Mouse (Mus musculus): ENCODE results near the gene Vmn1r142. TPM values are rescaled to one million over a fixed set of nuclear protein-coding genes. Genes with fewer than 3 reads are reported as not detected.
"Not testable (repeated sequence)": the region's sequence is repeated elsewhere in the genome, so short reads cannot be mapped to it uniquely, and the experiment has no call there.

The Vmn1r142 gene
- not detected for total RNA-seq (2021)

DNA sequence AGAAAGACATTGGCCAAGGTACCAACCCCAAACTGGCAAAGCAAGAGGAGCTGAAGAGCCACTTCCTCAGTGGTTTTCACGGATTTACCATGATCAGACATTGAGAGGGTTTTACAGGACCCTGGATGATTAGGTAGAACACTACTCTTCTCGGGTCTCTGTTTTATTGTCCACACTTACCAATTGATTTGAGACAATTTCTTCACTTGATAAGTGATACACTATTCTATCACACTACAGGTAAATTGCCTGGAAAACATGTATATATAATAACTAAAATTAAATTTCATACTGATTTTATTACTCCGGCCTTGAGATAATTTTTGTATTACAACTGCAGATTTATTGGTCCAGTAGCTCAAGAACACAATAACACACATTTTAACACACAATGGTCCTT, at the start of gene Vmn1r142:
Vmn1r142 (minus strand) TSS at position 101 of the 400 bp plus-strand sequence.
- DNase-seq; intact Hi-C loops (cut with DNase I): not testable (repeated sequence)

DNA sequence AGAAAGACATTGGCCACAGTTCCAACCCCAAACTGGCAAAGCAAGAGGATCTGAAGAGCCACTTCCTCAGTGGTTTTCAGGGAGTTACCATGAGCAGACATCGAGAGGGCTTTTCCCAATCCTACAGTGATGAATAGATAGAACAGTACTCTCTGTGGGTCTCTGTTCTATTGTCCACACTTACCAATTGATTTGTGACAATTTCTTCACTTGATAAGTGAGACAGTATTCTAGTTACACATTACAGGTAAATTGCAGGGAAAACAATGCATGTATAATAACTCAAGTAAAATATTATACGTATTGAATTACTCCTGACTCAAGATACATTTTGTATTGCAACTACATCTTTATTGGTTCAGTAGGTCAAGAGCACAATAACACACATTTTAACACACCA, 37.3 kb upstream of the Vmn1r142 start, which contains the start of gene Gm8653:
Gm8653 (minus strand) TSS at position 101 of the 400 bp plus-strand sequence.
- intact Hi-C loops (cut with DNase I), result not testable (repeated sequence)

DNA sequence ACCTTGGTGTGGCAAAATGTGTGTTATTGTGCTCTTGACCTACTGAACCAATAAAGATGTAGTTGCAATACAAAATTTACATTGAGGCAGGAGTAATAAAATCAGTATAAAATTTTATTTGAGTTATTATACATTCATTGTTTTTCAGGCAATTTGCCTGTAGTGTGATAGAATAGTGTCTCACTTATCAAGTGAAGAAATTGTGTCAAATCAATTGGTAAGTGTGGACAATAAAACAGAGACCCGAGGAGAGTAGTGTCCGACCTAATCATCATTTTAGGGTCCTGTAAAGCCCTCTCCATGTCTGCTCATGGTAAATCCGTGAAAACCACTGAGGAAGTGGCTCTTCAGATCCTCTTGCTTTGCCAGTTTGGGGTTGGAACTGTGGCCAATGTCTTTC, 25.2 kb upstream of the Vmn1r142 start, which contains the start of gene Vmn1r143:
Vmn1r143 (plus strand) TSS at position 301 of the 400 bp plus-strand sequence.
- DNase-seq; intact Hi-C loops (cut with DNase I): not testable (repeated sequence)

More for the DNA sequence above, 37.3 kb upstream of the Vmn1r142 start, which contains the start of gene Gm8653:
- not testable (repeated sequence) for DNase-seq

GRCm38 (mm10) chr7:22134641-22135040, 29.2 kb downstream of the Vmn1r142 start, which contains the start of gene Gm10666:
Gene Gm10666 (minus strand): TSS chr7:22134741.
- intact Hi-C loops (cut with DNase I); DNase-seq: not testable (repeated sequence)

GRCm38 (mm10) chr7:22118145-22118544, 45.7 kb downstream of the Vmn1r142 start, which contains the start of gene Gm16451:
Gene Gm16451 (minus strand): TSS chr7:22118245.
- intact Hi-C loops (cut with DNase I); DNase-seq: not testable (repeated sequence)

Other genes starting within 250 kb of the Vmn1r142 start
- not detected for gene Gm5891, start 242.7 kb downstream of the Vmn1r142 start, total RNA-seq (2021)
- not detected for gene Vmn1r137, start 169.4 kb downstream of the Vmn1r142 start, total RNA-seq (2021)
- gene Vmn1r138, start 135.1 kb downstream of the Vmn1r142 start, total RNA-seq (2021), result not detected
- gene Gm6176, start 107.7 kb downstream of the Vmn1r142 start, total RNA-seq (2021), result not detected
- gene Vmn1r139, start 95.0 kb downstream of the Vmn1r142 start, total RNA-seq (2021), result not detected
- not detected for gene Gm16451, start 45.8 kb downstream of the Vmn1r142 start, total RNA-seq (2021)
- not detected for gene Gm10666, start 29.3 kb downstream of the Vmn1r142 start, total RNA-seq (2021)
- gene Vmn1r143, start 25.3 kb upstream of the Vmn1r142 start, total RNA-seq (2021), result not detected
- not detected for gene Gm8653, start 37.2 kb upstream of the Vmn1r142 start, total RNA-seq (2021)
- not detected for gene Gm8453, start 65.4 kb upstream of the Vmn1r142 start, total RNA-seq (2021)
- gene Gm4187, start 165.7 kb upstream of the Vmn1r142 start, total RNA-seq (2021), result not detected
- gene Gm8660, start 207.0 kb upstream of the Vmn1r142 start, total RNA-seq (2021), result not detected
- not detected for gene Vmn1r148, start 249.5 kb upstream of the Vmn1r142 start, total RNA-seq (2021)

All from heart, postnatal 10 days (tissue).